Mouse (Mus musculus) adrenal gland, postnatal 10 days (tissue): ENCODE measurements at regions not wholly inside any gene's neighbourhood (a gene's known extent, or its start where the extent isn't known, plus 50 kb on each side); places are given as distances from the start of the nearest gene placed in this dataset.

ENCODE experiments used
- DNase-seq: peaks from one replicate; pipeline ENCODE4 v3.0.0; 2021; ENCODE audit warnings: mixed read lengths

- DNase-seq: peak; percentile 70
These were observed 586.5 kb upstream of the Intu start for GRCm38 (mm10) chr3:39944581-39944980.

GRCm38 (mm10) chr3:39952103-39952502, 579.0 kb upstream of the Intu start:
- DNase-seq: no peak

GRCm38 (mm10) chr3:39952556-39952955, 578.5 kb upstream of the Intu start:
- DNase-seq: no peak

- no peak for DNase-seq
These were observed 569.0 kb upstream of the Intu start for GRCm38 (mm10) chr3:39961836-39962640.

- no peak for DNase-seq
These were observed 565.7 kb upstream of the Intu start for GRCm38 (mm10) chr3:39965431-39965830.

- DNase-seq: no peak
These were observed 564.7 kb upstream of the Intu start for GRCm38 (mm10) chr3:39966390-39966789.

GRCm38 (mm10) chr3:39976937-39977336, 554.1 kb upstream of the Intu start:
- no peak for DNase-seq

GRCm38 (mm10) chr3:39978916-39979679, 552.0 kb upstream of the Intu start:
- peak; percentile 59 for DNase-seq

GRCm38 (mm10) chr3:39982656-39983055, 548.4 kb upstream of the Intu start:
- no peak for DNase-seq

- DNase-seq: no peak
These were observed 543.4 kb upstream of the Intu start for GRCm38 (mm10) chr3:39987710-39988109.

GRCm38 (mm10) chr3:39998628-39999027, 532.5 kb upstream of the Intu start:
- DNase-seq: peak; percentile 71

GRCm38 (mm10) chr3:39999846-40000245, 531.2 kb upstream of the Intu start:
- no peak for DNase-seq

GRCm38 (mm10) chr3:40002838-40003237, 528.2 kb upstream of the Intu start:
- DNase-seq: no peak

GRCm38 (mm10) chr3:40010051-40010450, 521.0 kb upstream of the Intu start:
- DNase-seq: no peak

- DNase-seq: no peak
These were observed 509.4 kb upstream of the Intu start for GRCm38 (mm10) chr3:40021682-40022081.

GRCm38 (mm10) chr3:40027713-40028112, 503.4 kb upstream of the Intu start:
- no peak for DNase-seq

GRCm38 (mm10) chr3:40036177-40036576, 494.9 kb upstream of the Intu start:
- no peak for DNase-seq

GRCm38 (mm10) chr3:40049721-40050120, 481.4 kb upstream of the Intu start:
- no peak for DNase-seq

- no peak for DNase-seq
These were observed 472.8 kb upstream of the Intu start for GRCm38 (mm10) chr3:40058281-40058680.

- DNase-seq: no peak
These were observed 472.2 kb upstream of the Intu start for GRCm38 (mm10) chr3:40058719-40059420.

- no peak for DNase-seq
These were observed 460.9 kb upstream of the Intu start for GRCm38 (mm10) chr3:40070137-40070667.

GRCm38 (mm10) chr3:40076824-40077223, 454.3 kb upstream of the Intu start:
- no peak for DNase-seq

- DNase-seq: no peak
These were observed 446.0 kb upstream of the Intu start for GRCm38 (mm10) chr3:40085116-40085515.
